Mouse (Mus musculus) liver, embryonic 11.5 days (tissue): ENCODE data around the gene Nlk. TPM values are rescaled to one million over a fixed set of nuclear protein-coding genes. Genes with fewer than 3 reads are reported as not detected.

ENCODE experiments used
- ATAC-seq: fragments of 200-750 bp; cut with Nextera tagmentation; replicated peaks from 2 replicates; pipeline ENCODE4 v1.8.0; 2017; ENCODE audit warnings: moderate number of reproducible peaks, mild to moderate bottlenecking, moderate TSS enrichment, moderate library complexity; ENCODE audit not compliant: low FRiP score
- DNase-seq: peaks from one replicate; pipeline ENCODE4 v3.0.0-alpha.2; 2017; ENCODE audit warnings: low spot score
- H3K27ac ChIP-seq: fragments of 300-500 bp; sonication (generic); 2 replicates; pipeline ENCODE4 v1.5.1; 2014; ENCODE audit warnings: mild to moderate bottlenecking, low read depth, low read length, control low read depth
- H3K27me3 ChIP-seq: fragments of 300-500 bp; sonication (generic); replicated peaks from 2 replicates; pipeline ENCODE4 v1.6.1; 2014; ENCODE audit warnings: low read length, mixed read lengths; ENCODE audit not compliant: control insufficient read depth, insufficient read depth
- H3K36me3 ChIP-seq: fragments of 300-500 bp; sonication (generic); 2 replicates; pipeline ENCODE4 v1.6.1; 2014; ENCODE audit warnings: mild to moderate bottlenecking, low read length, moderate library complexity, mixed read lengths; ENCODE audit not compliant: control insufficient read depth, insufficient read depth
- H3K4me1 ChIP-seq: fragments of 300-500 bp; sonication (generic); replicated peaks from 2 replicates; pipeline ENCODE4 v1.6.1; 2014; ENCODE audit warnings: low read length, mixed read lengths; ENCODE audit not compliant: control insufficient read depth, insufficient read depth
- H3K4me2 ChIP-seq: fragments of 300-500 bp; sonication (generic); 2 replicates; pipeline ENCODE4 v1.6.1; 2014; ENCODE audit warnings: mild to moderate bottlenecking, control low read depth, moderate library complexity
- H3K4me3 ChIP-seq: fragments of 300-500 bp; sonication (generic); 2 replicates; pipeline ENCODE4 v1.5.1; 2014; ENCODE audit warnings: low read depth, low read length, control low read depth
- H3K9ac ChIP-seq: fragments of 300-500 bp; sonication (generic); 2 replicates; pipeline ENCODE4 v1.6.1; 2014; ENCODE audit warnings: low read depth, low read length, control low read depth
- H3K9me3 ChIP-seq: fragments of 300-500 bp; sonication (generic); 2 replicates; pipeline ENCODE4 v1.6.1; 2016; ENCODE audit warnings: low read length, inconsistent platforms, mixed read lengths; ENCODE audit not compliant: control insufficient read depth
- WGBS: fragments of 180-500 bp; shearing (Covaris S2); extraction: QIAGEN DNeasy Blood & Tissue Kit; methylation state at CpG from one replicate; pipeline ENCODE4 v1.1.7; 2014; 5-methylcytosine and 5-hydroxymethylcytosine counted together
- polyA plus RNA-seq: library from polyadenylated mRNA; unstranded; fragments of >200 nt; fragmentation: Nextera tagmentation; extraction: Ambion mirVana; gene quantifications from 2 replicates; pipeline ENCODE4 v1.2.1, GENCODE M21; 2014

The Nlk gene
- polyA plus RNA-seq, 1 experiment from 2014 or later = 17.2 TPM

GRCm38 (mm10) chr11:78730902-78731301 lies 33.7 kb upstream of the Nlk start:
- no peaks in the 10 kb centered on the region for H3K36me3 ChIP-seq
- H3K4me3 ChIP-seq = no peak overlapping the region
- no peaks in the 10 kb centered on the region for H3K4me1 ChIP-seq
- ATAC-seq (no peak), DNase-seq (no peak)
- H3K27ac ChIP-seq = no peak overlapping the region
- H3K9me3 ChIP-seq = no peaks in the 10 kb centered on the region
- H3K9ac ChIP-seq = no peak overlapping the region
- 11% methylated on average over 2 of the region's 2 CpGs for WGBS
- no peaks in the 10 kb centered on the region for H3K27me3 ChIP-seq
- H3K4me2 ChIP-seq = no peak overlapping the region

- ATAC-seq (no peak), DNase-seq (no peak)
- no peak overlapping the region for H3K9ac ChIP-seq
- no peak overlapping the region for H3K27ac ChIP-seq
- no peaks in the 10 kb centered on the region for H3K4me1 ChIP-seq
- no peak overlapping the region for H3K4me2 ChIP-seq
- WGBS = 64% methylated on average over 4 of the region's 4 CpGs
- no peak overlapping the region for H3K4me3 ChIP-seq
- H3K36me3 ChIP-seq = no peaks in the 10 kb centered on the region
- H3K9me3 ChIP-seq = no peaks in the 10 kb centered on the region
- no peaks in the 10 kb centered on the region for H3K27me3 ChIP-seq
Measured at GRCm38 (mm10) chr11:78728041-78728440, 30.9 kb upstream of the Nlk start.

DNA sequence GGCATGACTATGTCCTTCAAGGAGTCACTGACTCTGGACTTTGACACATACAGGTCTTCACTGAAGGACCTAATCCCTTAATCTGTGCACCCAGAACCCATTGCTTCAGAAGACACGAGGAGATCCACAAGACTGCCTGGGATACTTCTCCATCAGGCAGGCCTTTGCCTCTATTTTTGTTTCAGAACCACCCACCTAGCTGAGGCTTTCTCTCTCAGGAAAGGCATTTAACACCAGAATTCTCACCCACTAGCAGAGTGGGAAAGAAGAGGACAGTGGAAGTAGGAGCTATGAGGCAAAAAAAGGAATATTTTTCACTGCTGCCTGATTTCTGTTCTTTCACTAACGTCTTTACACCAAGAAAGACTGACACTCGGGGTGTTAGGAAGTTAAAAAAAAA lies 29.2 kb upstream of the Nlk start:
- H3K27me3 ChIP-seq = no peaks in the 10 kb centered on the region
- H3K4me2 ChIP-seq = no peak overlapping the region
- 62% methylated on average over 3 of the region's 3 CpGs for WGBS
- ATAC-seq = no peak
- no peaks in the 10 kb centered on the region for H3K36me3 ChIP-seq
- H3K4me3 ChIP-seq = no peak overlapping the region
- no peak overlapping the region for H3K27ac ChIP-seq
- H3K4me1 ChIP-seq = no peaks in the 10 kb centered on the region
- no peak overlapping the region for H3K9ac ChIP-seq
- H3K9me3 ChIP-seq = no peaks in the 10 kb centered on the region
- DNase-seq = no peak

DNA sequence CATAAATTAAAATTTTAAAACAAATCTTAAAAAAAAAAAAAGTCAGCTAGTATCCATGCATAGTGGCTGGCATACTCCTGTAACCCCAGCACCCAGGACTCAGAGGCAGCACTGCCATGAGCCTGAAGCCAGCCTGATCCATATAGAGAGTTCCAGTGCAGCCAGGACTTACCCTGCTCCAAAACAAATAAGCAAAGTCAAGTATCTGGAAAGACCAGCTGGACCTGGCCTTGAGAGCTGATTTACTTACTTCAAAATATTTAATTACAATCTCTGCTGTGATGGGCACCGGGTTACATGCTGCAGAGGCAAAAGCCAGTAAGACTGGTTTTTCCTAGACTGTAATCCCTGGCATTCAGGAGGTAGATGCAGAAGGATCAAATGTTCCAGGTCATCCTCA lies 27.6 kb upstream of the Nlk start:
- no peak for ATAC-seq
- no peaks in the 10 kb centered on the region for H3K27me3 ChIP-seq
- no peak for DNase-seq

GRCm38 (mm10) chr11:78721419-78721818 lies 24.2 kb upstream of the Nlk start:
- no peak overlapping the region for H3K9ac ChIP-seq
- ATAC-seq (no peak), DNase-seq (no peak)
- H3K4me2 ChIP-seq = no peak overlapping the region
- H3K4me1 ChIP-seq = no peaks in the 10 kb centered on the region
- no peaks in the 10 kb centered on the region for H3K9me3 ChIP-seq
- H3K4me3 ChIP-seq = no peak overlapping the region
- no peaks in the 10 kb centered on the region for H3K36me3 ChIP-seq
- no peak overlapping the region for H3K27ac ChIP-seq
- H3K27me3 ChIP-seq = no peaks in the 10 kb centered on the region
- 67% methylated on average over 2 of the region's 2 CpGs for WGBS

More for the DNA sequence above, 27.6 kb upstream of the Nlk start:
- H3K9ac ChIP-seq = no peak overlapping the region
- no peak overlapping the region for H3K27ac ChIP-seq
- no peaks in the 10 kb centered on the region for H3K4me1 ChIP-seq
- no peak overlapping the region for H3K4me3 ChIP-seq
- H3K36me3 ChIP-seq = no peaks in the 10 kb centered on the region
- WGBS = 67% methylated on average over 1 of the region's 1 CpGs
- H3K9me3 ChIP-seq = no peaks in the 10 kb centered on the region
- H3K4me2 ChIP-seq = no peak overlapping the region

DNA sequence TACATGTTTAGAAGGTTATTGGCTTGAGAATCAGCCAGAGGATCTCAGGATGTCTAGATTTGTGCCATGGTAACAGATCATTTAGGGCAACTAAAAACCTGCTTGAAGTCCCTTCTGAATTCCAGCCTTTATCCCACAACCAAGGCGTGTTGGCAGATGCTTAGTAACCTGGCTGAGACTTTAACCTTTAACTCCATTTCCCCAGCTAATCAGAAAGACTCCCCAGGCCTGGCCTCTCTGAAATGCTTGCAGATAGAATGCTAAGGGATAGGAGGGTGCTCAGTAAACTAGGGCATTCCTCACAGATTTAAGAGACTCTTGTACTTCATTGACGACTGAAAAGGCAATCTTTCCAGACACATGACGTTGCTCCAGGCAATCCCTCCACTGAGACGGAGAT lies 20.5 kb upstream of the Nlk start:
- no peak overlapping the region for H3K9ac ChIP-seq
- 57% methylated on average over 4 of the region's 4 CpGs for WGBS
- ATAC-seq = no peak

DNA sequence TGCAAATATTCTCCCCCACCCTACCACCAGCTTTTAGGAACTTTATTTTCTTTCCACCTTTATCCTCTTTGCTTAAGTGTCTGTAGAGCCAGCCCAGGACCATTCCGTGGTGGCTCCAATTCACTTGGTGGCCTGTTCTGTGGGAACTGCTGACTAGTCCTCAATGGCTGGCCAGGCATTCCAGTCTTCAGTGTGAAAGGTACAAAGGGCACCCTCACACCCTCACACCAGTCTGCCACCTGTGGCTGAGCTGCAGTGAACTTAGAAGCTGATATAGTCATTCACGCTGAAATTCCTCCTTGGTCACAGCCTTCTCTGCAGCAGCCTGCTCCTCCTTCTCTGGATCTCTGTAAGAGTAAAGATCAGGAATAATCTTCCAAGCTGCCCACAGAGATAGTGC lies 11.5 kb upstream of the Nlk start:
- no peak overlapping the region for H3K9ac ChIP-seq
- no peaks in the 10 kb centered on the region for H3K36me3 ChIP-seq
- no peak overlapping the region for H3K4me3 ChIP-seq
- H3K4me2 ChIP-seq = no peak overlapping the region
- no peaks in the 10 kb centered on the region for H3K9me3 ChIP-seq
- no peak overlapping the region for H3K27ac ChIP-seq
- DNase-seq (no peak), ATAC-seq (no peak)
- H3K27me3 ChIP-seq = no peaks in the 10 kb centered on the region
- no peaks in the 10 kb centered on the region for H3K4me1 ChIP-seq
- 72% methylated on average over 2 of the region's 2 CpGs for WGBS

More for the DNA sequence above, 20.5 kb upstream of the Nlk start:
- Histone ChIP-seq H3K27me3 (no peaks in the 10 kb centered on the region), H3K4me2 (no peak overlapping the region), H3K9me3 (no peaks in the 10 kb centered on the region), H3K4me1 (no peaks in the 10 kb centered on the region), H3K36me3 (no peaks in the 10 kb centered on the region), H3K4me3 (no peak overlapping the region), H3K27ac (no peak overlapping the region)
- DNase-seq = no peak

DNA sequence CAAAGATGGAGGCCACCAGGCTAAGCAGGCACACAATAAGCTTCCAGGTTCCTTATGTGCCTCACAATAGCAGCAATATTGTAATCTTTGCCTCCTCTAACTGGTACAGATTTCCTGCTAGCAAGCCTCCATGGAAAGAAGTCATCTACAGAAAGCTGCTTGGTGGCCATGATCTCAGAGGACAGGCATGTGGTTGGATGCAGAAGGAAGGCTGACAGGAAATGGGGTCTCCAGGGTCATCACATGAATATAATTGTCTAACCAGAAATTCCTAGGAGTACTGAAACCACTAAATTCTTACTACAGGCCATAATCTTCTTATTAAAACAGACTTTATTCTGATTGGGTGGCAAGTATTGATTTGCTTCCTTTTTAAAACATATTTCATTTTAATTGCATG lies 8.9 kb upstream of the Nlk start:
- H3K4me1 ChIP-seq = no peaks in the 10 kb centered on the region
- no peak overlapping the region for H3K4me2 ChIP-seq
- no peak overlapping the region for H3K9ac ChIP-seq
- no peaks in the 10 kb centered on the region for H3K36me3 ChIP-seq
- no peak overlapping the region for H3K4me3 ChIP-seq
- no peak for DNase-seq
- H3K9me3 ChIP-seq = no peaks in the 10 kb centered on the region
- no peaks in the 10 kb centered on the region for H3K27me3 ChIP-seq
- ATAC-seq = no peak
- H3K27ac ChIP-seq = no peak overlapping the region

- H3K4me1 ChIP-seq = no peaks in the 10 kb centered on the region
- no peaks in the 10 kb centered on the region for H3K36me3 ChIP-seq
- no peaks in the 10 kb centered on the region for H3K27me3 ChIP-seq
- no peaks in the 10 kb centered on the region for H3K9me3 ChIP-seq
- no peak for ATAC-seq
- H3K4me3 ChIP-seq = no peak overlapping the region
- no peak for DNase-seq
- H3K27ac ChIP-seq = no peak overlapping the region
- 62% methylated on average over 5 of the region's 5 CpGs for WGBS
- no peak overlapping the region for H3K4me2 ChIP-seq
- H3K9ac ChIP-seq = no peak overlapping the region
Measured at GRCm38 (mm10) chr11:78703085-78703484, 5.9 kb upstream of the Nlk start.
